Mouse (Mus musculus): Measurements from ENCODE around the gene Acvrl1. TPM values are rescaled to one million over a fixed set of nuclear protein-coding genes. Genes with fewer than 3 reads are reported as not detected.
"Not testable (repeated sequence)": the region's sequence is repeated elsewhere in the genome, so short reads cannot be mapped to it uniquely, and the experiment has no call there.

Acvrl1 gene
- polyA plus RNA-seq, 1 experiment from 2014 or later = 18.4 TPM

DNA sequence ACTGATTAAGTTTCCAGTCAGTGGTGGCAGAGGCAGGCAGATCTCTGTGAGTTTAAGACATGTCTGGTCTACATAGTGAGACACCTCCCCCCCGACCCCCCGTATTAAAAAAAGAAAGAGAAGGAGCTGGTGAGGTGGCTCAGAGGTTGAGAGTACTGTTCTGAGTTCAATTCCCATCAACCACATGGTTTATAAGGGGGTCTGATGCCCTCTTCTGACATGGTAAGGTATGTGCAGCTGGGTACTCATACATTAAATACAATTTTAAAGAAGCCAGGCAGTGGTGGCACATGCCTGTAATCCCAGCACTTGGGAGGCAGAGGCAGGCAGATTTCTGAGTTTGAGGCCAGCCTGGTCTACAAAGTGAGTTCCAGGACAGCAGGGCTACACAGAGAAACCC is 14.5 kb upstream of the Acvrl1 start:
- not testable (repeated sequence) for H3K4me1 ChIP-seq; H3K9me3 ChIP-seq (replicated peaks); H3K4me2 ChIP-seq; ATAC-seq (replicated peaks; ENCODE audit: low FRiP score); H3K9ac ChIP-seq; H3K36me3 ChIP-seq; H3K4me3 ChIP-seq (replicated peaks); H3K27me3 ChIP-seq; H3K27ac ChIP-seq
- 90% methylated on average over 2 of the region's 2 CpGs for WGBS

DNA sequence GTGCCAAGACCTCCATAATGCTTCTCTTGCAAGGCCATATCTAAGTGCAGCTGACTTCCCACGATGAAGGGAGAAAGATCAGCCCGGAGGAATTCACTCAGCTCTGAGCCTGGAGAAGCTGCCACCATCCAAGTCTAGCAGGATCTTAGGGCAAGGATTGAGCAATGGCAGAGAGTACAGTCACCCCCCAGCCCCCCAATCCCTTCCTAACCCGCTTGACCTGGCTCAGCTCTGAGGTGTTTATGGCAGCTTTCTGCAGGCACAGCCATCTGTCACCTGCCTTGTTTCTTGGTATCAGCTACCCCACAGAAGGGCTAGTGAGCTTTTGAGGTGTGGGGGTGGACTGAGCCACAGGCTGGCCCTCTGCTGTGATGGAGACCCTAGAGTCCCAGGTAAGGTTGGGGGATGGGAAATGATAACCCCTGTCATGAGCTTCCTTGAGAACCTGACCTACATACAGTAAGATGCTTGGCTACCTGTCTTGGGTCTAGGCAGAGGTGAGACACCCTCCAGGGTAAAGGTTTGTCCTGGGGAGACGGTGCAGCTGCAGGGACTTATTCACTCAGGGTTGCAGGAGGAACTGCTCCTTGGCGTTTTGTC is 12.7 kb upstream of the Acvrl1 start, which contains the start of gene Ankrd33:
TSS of gene Ankrd33 (plus strand) at position 245 of the 600 bp plus-strand sequence.
- no peak for ATAC-seq (replicated peaks; ENCODE audit: low FRiP score)
- Histone ChIP-seq H3K9me3 (replicated peaks) (no peaks in the 10 kb centered on the region), H3K9ac (no peak within 1 kb of the TSS), H3K27ac (no peak within 1 kb of the TSS), H3K4me3 (replicated peaks) (no peak within 1 kb of the TSS), H3K27me3 (peaks cover 2% of the 10 kb centered on the region; the same call in 1 of the 2 replicates), H3K4me2 (no peak within 1 kb of the TSS), H3K36me3 (no peaks in the 10 kb centered on the region), H3K4me1 (peaks cover 16% of the 10 kb centered on the region)
- WGBS = 76% methylated on average over 5 of the region's 5 CpGs

- Histone ChIP-seq H3K36me3 (no peaks in the 10 kb centered on the region), H3K27me3 (no peaks in the 10 kb centered on the region), H3K4me2 (no peak overlapping the region), H3K4me1 (peaks cover 16% of the 10 kb centered on the region), H3K9me3 (replicated peaks) (no peaks in the 10 kb centered on the region), H3K27ac (no peak overlapping the region), H3K9ac (no peak overlapping the region), H3K4me3 (replicated peaks) (no peak overlapping the region)
- 62% methylated on average over 14 of the region's 14 CpGs for WGBS
- no peak for ATAC-seq (replicated peaks; ENCODE audit: low FRiP score)
Observed at GRCm38 (mm10) chr15:101118399-101119125, 9.8 kb upstream of the Acvrl1 start.

GRCm38 (mm10) chr15:101121411-101122289 is 6.7 kb upstream of the Acvrl1 start:
- H3K9ac ChIP-seq = no peak overlapping the region
- WGBS = 81% methylated on average over 9 of the region's 9 CpGs
- H3K27me3 ChIP-seq = no peaks in the 10 kb centered on the region
- peaks cover 16% of the 10 kb centered on the region for H3K4me1 ChIP-seq
- H3K9me3 ChIP-seq (replicated peaks) = no peaks in the 10 kb centered on the region
- H3K27ac ChIP-seq = no peak overlapping the region
- H3K4me3 ChIP-seq (replicated peaks) = no peak overlapping the region
- no peaks in the 10 kb centered on the region for H3K36me3 ChIP-seq
- H3K4me2 ChIP-seq = no peak overlapping the region
- ATAC-seq (replicated peaks; ENCODE audit: low FRiP score) = no peak

GRCm38 (mm10) chr15:101122290-101122589 is 6.1 kb upstream of the Acvrl1 start:
- Histone ChIP-seq H3K27me3 (peaks cover 2% of the 10 kb centered on the region; the same call in 1 of the 2 replicates), H3K4me1 (peaks cover 21% of the 10 kb centered on the region), H3K27ac (no peak overlapping the region; the same call in 1 of the 2 replicates), H3K4me3 (replicated peaks) (no peak overlapping the region), H3K9ac (no peak overlapping the region), H3K4me2 (no peak overlapping the region), H3K9me3 (replicated peaks) (no peaks in the 10 kb centered on the region), H3K36me3 (no peaks in the 10 kb centered on the region)
- 25% methylated on average over 2 of the region's 2 CpGs for WGBS
- no peak for ATAC-seq (replicated peaks; ENCODE audit: low FRiP score)

DNA sequence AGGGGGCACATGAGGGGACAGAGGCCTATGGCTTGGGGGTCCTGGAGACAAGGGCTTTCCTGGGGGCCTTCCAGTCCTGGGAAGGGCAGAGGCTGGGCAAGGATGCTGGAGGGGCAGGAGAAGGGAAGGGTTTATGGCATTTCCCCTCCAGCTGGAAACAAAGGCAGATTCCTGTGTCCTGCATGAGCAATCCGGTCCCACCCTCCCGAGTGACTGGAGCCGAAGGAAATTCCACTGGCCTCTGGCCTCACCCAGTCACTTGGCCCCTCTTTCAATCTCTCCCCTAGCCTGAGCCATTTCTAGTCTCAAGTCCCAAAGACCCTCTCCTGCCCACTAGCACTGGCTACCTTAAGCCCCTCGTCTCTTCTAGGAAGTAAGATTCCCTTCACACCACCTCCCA is 5.1 kb upstream of the Acvrl1 start:
- ATAC-seq (replicated peaks; ENCODE audit: low FRiP score) = no peak
- no peak overlapping the region for H3K4me3 ChIP-seq (replicated peaks)
- no peak overlapping the region for H3K4me2 ChIP-seq
- no peaks in the 10 kb centered on the region for H3K36me3 ChIP-seq
- WGBS = 24% methylated on average over 4 of the region's 4 CpGs
- no peaks in the 10 kb centered on the region for H3K9me3 ChIP-seq (replicated peaks)
- peaks cover 10% of the 10 kb centered on the region; the same call in 1 of the 2 replicates for H3K27me3 ChIP-seq
- no peak overlapping the region for H3K9ac ChIP-seq
- H3K4me1 ChIP-seq = peaks cover 29% of the 10 kb centered on the region
- peak overlapping the region; percentile 60 for H3K27ac ChIP-seq

DNA sequence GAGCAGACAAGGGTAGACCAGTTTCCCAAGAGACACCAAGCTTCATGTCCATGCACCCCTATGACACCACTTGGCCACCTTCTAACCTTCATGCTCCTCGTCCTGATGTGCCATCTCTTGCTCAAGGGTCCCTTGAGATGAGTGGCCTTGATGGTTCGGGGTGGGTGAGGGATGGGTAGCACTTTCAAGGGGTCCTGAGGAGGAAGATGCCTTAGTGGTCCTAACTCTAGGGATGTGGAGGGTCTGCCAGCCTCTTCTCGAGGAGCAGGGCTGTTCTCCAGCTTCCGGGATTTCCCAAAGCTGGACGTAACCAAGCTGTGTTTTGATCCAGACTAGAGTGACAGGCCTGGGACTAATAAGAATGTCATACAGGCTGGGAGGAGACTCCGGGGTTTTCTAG is 2.8 kb upstream of the Acvrl1 start:
- ATAC-seq (replicated peaks; ENCODE audit: low FRiP score) = no peak
- H3K36me3 ChIP-seq = no peaks in the 10 kb centered on the region
- 85% methylated on average over 6 of the region's 6 CpGs for WGBS
- H3K4me1 ChIP-seq = peaks cover 34% of the 10 kb centered on the region
- no peaks in the 10 kb centered on the region for H3K9me3 ChIP-seq (replicated peaks)
- H3K27ac ChIP-seq = no peak overlapping the region
- H3K9ac ChIP-seq = no peak overlapping the region
- H3K27me3 ChIP-seq = peaks cover 30% of the 10 kb centered on the region
- H3K4me3 ChIP-seq (replicated peaks) = no peak overlapping the region
- no peak overlapping the region for H3K4me2 ChIP-seq

GRCm38 (mm10) chr15:101126876-101127544 is 1.3 kb upstream of the Acvrl1 start:
- Histone ChIP-seq H3K4me2 (no peak overlapping the region), H3K4me1 (peaks cover 48% of the 10 kb centered on the region), H3K9ac (no peak overlapping the region), H3K36me3 (no peaks in the 10 kb centered on the region), H3K27ac (peak overlapping the region; percentile 74), H3K9me3 (replicated peaks) (no peaks in the 10 kb centered on the region), H3K4me3 (replicated peaks) (no peak overlapping the region), H3K27me3 (peaks cover 35% of the 10 kb centered on the region)
- ATAC-seq (replicated peaks; ENCODE audit: low FRiP score) = no peak; the same call in 1 of the 2 replicates
- WGBS = 60% methylated on average over 12 of the region's 12 CpGs

DNA sequence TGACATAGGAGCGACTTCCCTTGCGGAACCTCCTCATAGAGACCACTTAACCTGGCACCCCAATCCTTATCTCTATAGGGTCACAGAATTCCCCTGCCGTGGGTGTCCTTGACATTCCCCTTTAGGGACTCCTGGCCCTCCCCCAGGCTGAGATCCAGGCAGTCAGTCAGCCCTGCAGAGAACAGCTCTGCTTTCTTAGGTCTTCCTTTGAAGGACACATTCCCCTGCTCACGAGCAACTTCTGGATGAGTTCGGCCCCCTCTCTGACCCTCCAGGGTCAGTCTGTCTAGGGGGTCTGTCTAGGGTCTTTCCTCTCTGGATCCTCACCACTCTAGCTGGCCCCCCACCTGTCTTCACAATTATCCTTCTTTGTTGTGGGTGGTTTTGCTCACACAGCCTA is 1.1 kb downstream of the Acvrl1 start:
- Histone ChIP-seq H3K4me2 (peak overlapping the region; percentile 77), H3K4me1 (peaks cover 72% of the 10 kb centered on the region), H3K27ac (peak overlapping the region; percentile 13; the same call in 1 of the 2 replicates), H3K9ac (peak overlapping the region; percentile 64; the same call in 1 of the 2 replicates), H3K9me3 (replicated peaks) (no peaks in the 10 kb centered on the region), H3K27me3 (peaks cover 35% of the 10 kb centered on the region), H3K4me3 (replicated peaks) (peak overlapping the region; percentile 54), H3K36me3 (no peaks in the 10 kb centered on the region)
- no peak for ATAC-seq (replicated peaks; ENCODE audit: low FRiP score)
- WGBS = 23% methylated on average over 5 of the region's 5 CpGs

GRCm38 (mm10) chr15:101131498-101131897 is 3.2 kb downstream of the Acvrl1 start:
- Histone ChIP-seq H3K4me2 (peak overlapping the region; percentile 39), H3K9ac (no peak overlapping the region), H3K27me3 (peaks cover 35% of the 10 kb centered on the region), H3K9me3 (replicated peaks) (no peaks in the 10 kb centered on the region), H3K36me3 (no peaks in the 10 kb centered on the region), H3K4me1 (peaks cover 85% of the 10 kb centered on the region), H3K27ac (peak overlapping the region; percentile 43; the same call in 1 of the 2 replicates), H3K4me3 (replicated peaks) (0 out of 2 replicates have a peak overlapping the region, but pooled peaks have one; percentile 9)
- no peak for ATAC-seq (replicated peaks; ENCODE audit: low FRiP score)
- WGBS = 16% methylated on average over 11 of the region's 11 CpGs

DNA sequence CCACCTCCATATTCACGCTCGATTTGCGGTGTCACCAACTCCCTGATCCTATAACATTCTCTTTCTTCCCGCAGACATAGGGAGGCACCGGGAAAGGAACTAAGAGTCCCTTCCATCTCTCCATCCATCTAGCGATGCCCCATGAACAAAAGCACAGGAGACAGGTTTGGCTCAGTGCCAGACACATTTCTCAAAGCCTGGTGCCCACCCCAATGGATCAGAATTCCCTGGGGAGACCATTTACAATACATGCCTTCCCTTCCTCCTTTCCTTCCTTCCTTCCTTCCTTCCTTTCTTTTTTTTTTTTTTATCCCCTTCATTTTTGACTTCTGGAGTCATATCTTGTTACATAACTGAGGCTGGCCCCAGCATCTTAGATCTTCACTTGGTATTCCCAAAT is 3.7 kb downstream of the Acvrl1 start:
- no peak for ATAC-seq (replicated peaks; ENCODE audit: low FRiP score)
- H3K4me1 ChIP-seq = peaks cover 83% of the 10 kb centered on the region
- 35% methylated on average over 6 of the region's 6 CpGs for WGBS
- no peaks in the 10 kb centered on the region for H3K36me3 ChIP-seq
- H3K27ac ChIP-seq = peak overlapping the region; percentile 76; the same call in 1 of the 2 replicates
- H3K4me3 ChIP-seq (replicated peaks) = 0 out of 2 replicates have a peak overlapping the region, but pooled peaks have one; percentile 9
- peak overlapping the region; percentile 39 for H3K4me2 ChIP-seq
- H3K9ac ChIP-seq = no peak overlapping the region
- peaks cover 35% of the 10 kb centered on the region for H3K27me3 ChIP-seq
- no peaks in the 10 kb centered on the region for H3K9me3 ChIP-seq (replicated peaks)
